Mouse (Mus musculus): ENCODE data around the gene Nav2.

GRCm38 (mm10) chr7:49321124-49321531, 412.6 kb downstream of the Nav2 start:
- TF ChIP-seq POLR2A (IDR thresholded peaks at IDR 0.05; ENCODE audit: borderline replicate concordance, extremely low read depth, insufficient read depth, insufficient read length, poor library complexity, severe bottlenecking), result no peak
- TF ChIP-seq CTCF (IDR thresholded peaks at IDR 0.05; ENCODE audit: borderline replicate concordance, extremely low read depth, insufficient read depth, insufficient read length), result no peak
